Comparison of ENCODE assay signal across 8 mouse cellular contexts in the genomic region with DNA sequence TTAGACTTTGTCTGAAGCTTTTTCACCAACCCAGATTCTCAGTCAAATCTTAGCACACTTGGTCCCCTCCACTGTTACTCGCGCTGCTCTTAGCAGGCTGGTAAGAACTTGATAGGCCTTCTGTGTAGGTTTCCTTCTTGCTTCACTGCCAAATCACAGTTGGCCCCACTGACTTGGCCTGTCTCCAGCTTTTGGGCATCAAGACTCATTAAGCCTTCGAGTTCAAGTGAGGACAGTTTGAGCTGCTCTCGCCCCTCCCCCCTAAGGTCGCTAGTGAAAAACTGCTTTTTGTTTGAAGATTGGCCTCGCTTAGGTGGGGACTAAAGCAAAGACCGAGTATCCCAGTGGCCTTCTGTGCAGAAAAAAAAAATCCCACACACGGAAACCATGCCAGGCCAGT.
DNase-seq lines count a peak whose midpoint lies in the region.

No protein-coding gene starts in this region.

- peaks cover 30% of the 10 kb centered on the region for H3K4me1 ChIP-seq in heart, embryonic 10.5 days

- H3K27me3 ChIP-seq in heart, embryonic 10.5 days (ENCODE audit: insufficient read depth, poor library complexity, severe bottlenecking) = 0 out of 2 replicates have a peak, but pooled peaks cover 4% of the 10 kb centered on the region

- H3K36me3 ChIP-seq in heart, embryonic 10.5 days = no peaks in the 10 kb centered on the region

- no peak overlapping the region for H3K27ac ChIP-seq in heart, embryonic 10.5 days

- DNase-seq in heart, postnatal 14 days = peak; percentile 33 to 37
- no peak for DNase-seq in heart, embryonic 10.5 days (ENCODE audit: low spot score)
- peak; percentile 34 for DNase-seq in adrenal gland, adult 8-10 months
- peak; percentile 41 to 80 for DNase-seq in cerebellum, postnatal 4 days (ENCODE audit: low spot score in 2 of 2)
- DNase-seq in layer of hippocampus, postnatal 14 days (ENCODE audit: low spot score in 2 of 2) = peak; percentile 60 to 79
- DNase-seq in skeletal muscle tissue, adult 2 months (ENCODE audit: low read depth, low spot score) = peak; percentile 66
- DNase-seq in spleen, postnatal 14 days (ENCODE audit: low spot score in 2 of 2) = no peak
- DNase-seq in heart, postnatal 36 days = no peak

- H3K4me3 ChIP-seq in heart, embryonic 10.5 days = no peak overlapping the region

- 78% methylated on average over 8 of the region's 8 CpGs for WGBS in heart, embryonic 10.5 days

- H3K9me3 ChIP-seq in heart, embryonic 10.5 days = no peaks in the 10 kb centered on the region

- intact Hi-C loops in heart, postnatal 14 days (cut with DNase I) = no loop called here
- intact Hi-C loops in heart, postnatal 36 days (cut with DNase I) = no loop called here

Comparison
In these comparisons a context has a peak if more than half of its experiments do, and no peak if none do; other contexts are left out.
1. DNase-seq: peak in heart, postnatal 14 days (2 of 2), adrenal gland, adult 8-10 months (single experiment), cerebellum, postnatal 4 days (2 of 2), layer of hippocampus, postnatal 14 days (2 of 2) and skeletal muscle tissue, adult 2 months (single experiment); none in heart, embryonic 10.5 days (single experiment), spleen, postnatal 14 days (0 of 2) and heart, postnatal 36 days (0 of 2).